Mouse (Mus musculus): ENCODE data around the gene L1cam.
A peak's percentile ranks its signal among the peaks of the same experiment; 100 is the strongest.

The L1cam gene

GRCm38 (mm10) chrX:73895719-73896118 is at the start of gene L1cam:
L1cam (minus strand) TSS chrX:73896105.
- no peak for DNase-seq (ENCODE audit: low read depth, low spot score)

GRCm38 (mm10) chrX:73942294-73942693 is 46.4 kb upstream of the L1cam start:
- no peak for DNase-seq (ENCODE audit: low read depth, low spot score)

- DNase-seq (ENCODE audit: low read depth, low spot score) = no peak
Measured at GRCm38 (mm10) chrX:73941860-73942259, 46.0 kb upstream of the L1cam start.

GRCm38 (mm10) chrX:73931871-73932270 is 36.0 kb upstream of the L1cam start:
- no peak for DNase-seq (ENCODE audit: low read depth, low spot score)

GRCm38 (mm10) chrX:73930402-73931062 is 34.6 kb upstream of the L1cam start, which contains the start of gene Renbp:
Renbp (minus strand) TSS chrX:73930850.
- peak; percentile 73 for DNase-seq (ENCODE audit: low read depth, low spot score)

GRCm38 (mm10) chrX:73922550-73922882 is 26.6 kb upstream of the L1cam start:
- no peak for DNase-seq (ENCODE audit: low read depth, low spot score)

GRCm38 (mm10) chrX:73921823-73922549 is 26.1 kb upstream of the L1cam start, which contains the start of the genes Arhgap4 and Naa10:
Arhgap4 (minus strand) TSS chrX:73921870.
Naa10 (minus strand) TSS chrX:73921944.
- DNase-seq (ENCODE audit: low read depth, low spot score) = peak; percentile 54

- DNase-seq (ENCODE audit: low read depth, low spot score) = no peak
Measured at GRCm38 (mm10) chrX:73921285-73921822, 25.4 kb upstream of the L1cam start.

- no peak for DNase-seq (ENCODE audit: low read depth, low spot score)
Measured at GRCm38 (mm10) chrX:73918631-73919030, 22.7 kb upstream of the L1cam start.

- DNase-seq (ENCODE audit: low read depth, low spot score) = no peak
Measured at GRCm38 (mm10) chrX:73916945-73917344, 21.0 kb upstream of the L1cam start.

GRCm38 (mm10) chrX:73914827-73915703 is 19.2 kb upstream of the L1cam start:
- peak; percentile 86 for DNase-seq (ENCODE audit: low read depth, low spot score)

GRCm38 (mm10) chrX:73911588-73911987 is 15.7 kb upstream of the L1cam start:
- no peak for DNase-seq (ENCODE audit: low read depth, low spot score)

GRCm38 (mm10) chrX:73911156-73911555 is 15.3 kb upstream of the L1cam start:
- no peak for DNase-seq (ENCODE audit: low read depth, low spot score)

GRCm38 (mm10) chrX:73910451-73910850 is 14.5 kb upstream of the L1cam start:
- DNase-seq (ENCODE audit: low read depth, low spot score) = no peak

- no peak for DNase-seq (ENCODE audit: low read depth, low spot score)
Measured at GRCm38 (mm10) chrX:73910049-73910448, 14.1 kb upstream of the L1cam start.

GRCm38 (mm10) chrX:73897959-73898358 is 2.1 kb upstream of the L1cam start:
- no peak for DNase-seq (ENCODE audit: low read depth, low spot score)

- DNase-seq (ENCODE audit: low read depth, low spot score) = no peak
Measured at GRCm38 (mm10) chrX:73892833-73893232, 3.1 kb downstream of the L1cam start.

- DNase-seq (ENCODE audit: low read depth, low spot score) = no peak
Measured at GRCm38 (mm10) chrX:73891551-73892152, 4.3 kb downstream of the L1cam start, which contains the start of gene Avpr2. Avpr2 (plus strand) TSS chrX:73892102.

- DNase-seq (ENCODE audit: low read depth, low spot score) = no peak
Measured at GRCm38 (mm10) chrX:73881463-73881862, 14.4 kb downstream of the L1cam start.

GRCm38 (mm10) chrX:73881036-73881427 is 14.9 kb downstream of the L1cam start:
- DNase-seq (ENCODE audit: low read depth, low spot score) = no peak
